Mouse (Mus musculus) CH12.LX (cell line): ENCODE results near the gene Map4k1. TPM values are rescaled to one million over a fixed set of nuclear protein-coding genes. Genes with fewer than 3 reads are reported as not detected.

Experiments used
- DNase-seq: peaks from one replicate; pipeline ENCODE4 v3.0.0-alpha.2; 2013; ENCODE audit errors: extremely low read depth
- H3K27ac ChIP-seq: 2 replicates; pipeline ENCODE4 v1.5.1; 2012; ENCODE audit warnings: low read depth, mild to moderate bottlenecking, control low read depth, moderate library complexity; ENCODE audit not compliant: insufficient read depth
- H3K27me3 ChIP-seq: replicated peaks from 2 replicates; pipeline ENCODE3; 2012; ENCODE audit warnings: inconsistent platforms
- H3K36me3 ChIP-seq, 2 experiments: replicated peaks in 1 of 2; 2 replicates each; pipeline versions ENCODE3 to v1.6.1; 2012; ENCODE audit warnings: inconsistent platforms in 1 of 2, low read length in 1 of 2, mild to moderate bottlenecking in 1 of 2, mixed read lengths in 1 of 2, moderate library complexity in 1 of 2; ENCODE audit not compliant: control insufficient read depth in 1 of 2, insufficient read depth in 1 of 2
- H3K4me1 ChIP-seq, 2 experiments: 2 replicates each; pipeline ENCODE4 v1.6.1; 2012; ENCODE audit warnings: inconsistent platforms in 1 of 2, moderate library complexity in 1 of 2; ENCODE audit not compliant: insufficient read depth in 2 of 2, control insufficient read depth in 1 of 2
- H3K4me2 ChIP-seq: 2 replicates; pipeline ENCODE4 v1.6.1; 2012; ENCODE audit warnings: low read depth, mild to moderate bottlenecking, control low read depth; ENCODE audit not compliant: poor library complexity, insufficient read depth, severe bottlenecking
- H3K4me3 ChIP-seq, 3 experiments: fragments of 150-350 bp in 1 of 3; sonication (generic) in 1 of 3; replicated peaks in 1 of 3; 2 replicates each; pipeline versions ENCODE3 to v1.5.1; 2011 to 2012; ENCODE audit warnings: low read depth in 2 of 3, low read length in 2 of 3, mild to moderate bottlenecking in 2 of 3, moderate library complexity in 2 of 3, control low read depth in 1 of 3, improper control_type of control experiment in 1 of 3, inconsistent platforms in 1 of 3, mixed read lengths in 1 of 3; ENCODE audit not compliant: poor library complexity in 1 of 3
- H3K79me2 ChIP-seq: replicated peaks from 2 replicates; pipeline ENCODE4 v1.6.1; 2012; ENCODE audit warnings: mild to moderate bottlenecking, moderate library complexity; ENCODE audit not compliant: control insufficient read depth, poor library complexity, insufficient read depth, severe bottlenecking; ENCODE audit errors: extremely low read depth
- H3K9ac ChIP-seq: 2 replicates; pipeline ENCODE4 v1.6.1; 2012; ENCODE audit warnings: low read depth, mild to moderate bottlenecking, control low read depth, moderate library complexity; ENCODE audit not compliant: insufficient read depth
- H3K9me3 ChIP-seq: replicated peaks from 2 replicates; pipeline ENCODE3; 2012; ENCODE audit warnings: low read length, inconsistent platforms, mixed read lengths
- CHD1 ChIP-seq: IDR thresholded peaks from 2 replicates; pipeline ENCODE4 v1.6.1; 2012; ENCODE audit warnings: low read depth, low read length, improper control_type of control experiment, inconsistent platforms
- ELF1 ChIP-seq: IDR thresholded peaks from 2 replicates; pipeline ENCODE4 v1.6.1; 2014; ENCODE audit warnings: low read depth, mild to moderate bottlenecking, inconsistent platforms, low read length, improper control_type of control experiment
- EP300 ChIP-seq: IDR thresholded peaks from 2 replicates; pipeline ENCODE4 v1.6.1; 2011; ENCODE audit warnings: low read length, improper control_type of control experiment
- HCFC1 ChIP-seq: IDR thresholded peaks from 2 replicates; pipeline ENCODE4 v1.6.1; 2012; ENCODE audit warnings: low read depth, mild to moderate bottlenecking, inconsistent platforms, low read length, improper control_type of control experiment
- IRF4 ChIP-seq: IDR thresholded peaks from 2 replicates; pipeline ENCODE4 v1.6.1; 2014; ENCODE audit warnings: low read depth, mild to moderate bottlenecking, inconsistent platforms, low read length, improper control_type of control experiment
- JUN ChIP-seq: IDR thresholded peaks from 2 replicates; pipeline ENCODE4 v1.6.1; 2011; ENCODE audit warnings: low read depth, mild to moderate bottlenecking, low read length, improper control_type of control experiment, moderate library complexity; ENCODE audit not compliant: insufficient read depth
- JUND ChIP-seq: conservative IDR thresholded peaks from 2 replicates; pipeline ENCODE4 v1.6.1; 2011; ENCODE audit warnings: low read depth, low read length, improper control_type of control experiment
- KAT2A ChIP-seq: IDR thresholded peaks from 2 replicates; pipeline ENCODE4 v1.6.1; 2012; ENCODE audit warnings: low read length, improper control_type of control experiment, inconsistent platforms; ENCODE audit not compliant: insufficient replicate concordance
- MAX ChIP-seq: IDR thresholded peaks from 2 replicates; pipeline ENCODE4 v1.6.1; 2011; ENCODE audit warnings: low read length, improper control_type of control experiment
- MAZ ChIP-seq: IDR thresholded peaks from 2 replicates; pipeline ENCODE4 v1.6.1; 2012; ENCODE audit warnings: low read depth, mild to moderate bottlenecking, inconsistent platforms, low read length, improper control_type of control experiment, moderate library complexity
- MEF2A ChIP-seq: IDR thresholded peaks from 2 replicates; pipeline ENCODE4 v1.6.1; 2014; ENCODE audit warnings: low read depth, mild to moderate bottlenecking, inconsistent platforms, low read length, improper control_type of control experiment, borderline replicate concordance
- MXI1 ChIP-seq: IDR thresholded peaks from 2 replicates; pipeline ENCODE4 v1.6.1; 2011; ENCODE audit warnings: mild to moderate bottlenecking, low read depth, low read length, improper control_type of control experiment
- NRF1 ChIP-seq: IDR thresholded peaks from 2 replicates; pipeline ENCODE4 v1.6.1; 2014; ENCODE audit warnings: low read depth, mild to moderate bottlenecking, inconsistent platforms, low read length, improper control_type of control experiment, moderate library complexity
- POLR2AphosphoS2 ChIP-seq: IDR thresholded peaks from 2 replicates; pipeline ENCODE4 v1.6.1; 2011; ENCODE audit warnings: low read depth, low read length, improper control_type of control experiment
- RAD21 ChIP-seq: IDR thresholded peaks from 2 replicates; pipeline ENCODE4 v1.6.1; 2011; ENCODE audit warnings: low read depth, mild to moderate bottlenecking, low read length, improper control_type of control experiment, moderate library complexity
- SMC3 ChIP-seq: IDR thresholded peaks from 2 replicates; pipeline ENCODE4 v1.6.1; 2011; ENCODE audit warnings: low read depth, low read length, improper control_type of control experiment
- USF2 ChIP-seq: conservative IDR thresholded peaks from 2 replicates; pipeline ENCODE4 v1.6.1; 2011; ENCODE audit warnings: low read depth, low read length, improper control_type of control experiment
- ZC3H11A ChIP-seq: IDR thresholded peaks from 2 replicates; pipeline ENCODE4 v1.6.1; 2012; ENCODE audit warnings: low read depth, mild to moderate bottlenecking, inconsistent platforms, low read length, improper control_type of control experiment
- ZNF384 ChIP-seq: IDR thresholded peaks from 2 replicates; pipeline ENCODE4 v1.6.1; 2012; ENCODE audit warnings: low read depth, low read length, improper control_type of control experiment, inconsistent platforms
- dilution Hi-C: fragments of 300-500 bp; cut with MboI; formaldehyde crosslinking; loops from 2 replicates; pipeline ENCODE4 v1.14.3; 2020; ENCODE audit warnings: low sequenced_read_pairs; ENCODE audit not compliant: extremely low pct_unique_long_range_greater_than_20kb, extremely low pct_ligation_motif_present
- in situ Hi-C: fragments of 300-500 bp; cut with MboI; formaldehyde crosslinking; loops from 3 replicates; pipeline ENCODE4 v1.14.3; 2019; ENCODE audit warnings: low sequenced_read_pairs, low pct_ligation_motif_present, low pct_unique_long_range_greater_than_20kb, mixed read lengths
- polyA plus RNA-seq: library from polyadenylated mRNA; unstranded; fragments of >175 nt; gene quantifications from 2 replicates; pipeline ENCODE4 v1.2.1, GENCODE M21; 2012; ENCODE audit warnings: low read depth; ENCODE audit not compliant: insufficient read length
- total RNA-seq, 2 experiments: library from RNA; depleted of rRNA; stranded (reverse); fragments of 300-350 nt in 1 of 2; fragments of >200 nt in 1 of 2; gene quantifications; 2 replicates each; pipeline ENCODE4 v1.2.3; 2012 to 2014

The Map4k1 gene
- total and polyA plus RNA-seq, 3 experiments: 114 to 395 (median 183) TPM

DNA sequence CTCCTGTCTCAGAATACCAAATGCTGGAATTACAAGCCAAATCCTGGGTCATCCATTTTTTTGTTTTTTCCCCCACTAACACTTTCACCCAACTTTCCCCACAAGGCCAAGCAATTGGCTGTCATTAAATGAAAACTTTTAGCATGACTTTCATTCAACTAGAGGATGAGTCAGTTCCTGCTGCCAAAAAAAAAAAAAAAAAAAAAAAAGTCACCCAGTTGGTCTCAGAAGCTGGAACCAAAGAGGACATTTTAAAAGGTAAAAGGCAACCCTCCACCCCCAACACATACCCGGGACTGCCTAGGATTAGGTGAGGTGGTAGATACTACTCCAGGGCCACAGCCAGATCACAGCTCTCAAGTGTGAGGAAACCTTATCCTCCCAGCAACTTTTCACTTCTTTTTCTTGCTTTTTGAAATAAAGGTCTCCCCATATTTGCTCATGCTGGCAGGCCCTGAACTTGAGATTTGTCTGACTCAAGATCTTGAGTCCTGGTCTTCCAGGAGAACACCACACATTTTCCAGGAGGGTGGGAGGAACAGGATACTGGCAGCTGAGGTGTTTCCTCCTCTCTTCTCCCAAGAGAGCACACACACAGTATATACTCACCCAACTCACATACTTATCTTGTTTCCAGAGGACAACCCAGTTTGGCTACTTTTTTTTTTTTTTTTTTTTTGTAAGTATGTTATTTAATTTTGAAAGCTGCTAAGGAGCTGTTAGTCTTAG, 23.7 kb upstream of the Map4k1 start:
- DNase-seq: no peak
- dilution Hi-C loops (no loop called here), in situ Hi-C loops (no loop called here)
- no peak overlapping the region for H3K4me3 ChIP-seq
- no peak overlapping the region for H3K27ac ChIP-seq
- peaks cover 65% of the 10 kb centered on the region for H3K79me2 ChIP-seq
- no peaks in the 10 kb centered on the region for H3K27me3 ChIP-seq
- no peak overlapping the region for H3K9ac ChIP-seq
- peaks cover 0 to 24% of the 10 kb centered on the region in 2 experiments for H3K36me3 ChIP-seq
- no peaks in the 10 kb centered on the region for H3K9me3 ChIP-seq
- TF ChIP-seq ZNF384: peak; percentile 79
- TF ChIP-seq HCFC1: no peak
- TF ChIP-seq ELF1: no peak
- no peak for TF ChIP-seq ZC3H11A
- no peak for TF ChIP-seq JUND
- TF ChIP-seq SMC3: no peak
- peaks cover 10 to 65% of the 10 kb centered on the region in 2 experiments for H3K4me1 ChIP-seq
- no peak overlapping the region for H3K4me2 ChIP-seq

DNA sequence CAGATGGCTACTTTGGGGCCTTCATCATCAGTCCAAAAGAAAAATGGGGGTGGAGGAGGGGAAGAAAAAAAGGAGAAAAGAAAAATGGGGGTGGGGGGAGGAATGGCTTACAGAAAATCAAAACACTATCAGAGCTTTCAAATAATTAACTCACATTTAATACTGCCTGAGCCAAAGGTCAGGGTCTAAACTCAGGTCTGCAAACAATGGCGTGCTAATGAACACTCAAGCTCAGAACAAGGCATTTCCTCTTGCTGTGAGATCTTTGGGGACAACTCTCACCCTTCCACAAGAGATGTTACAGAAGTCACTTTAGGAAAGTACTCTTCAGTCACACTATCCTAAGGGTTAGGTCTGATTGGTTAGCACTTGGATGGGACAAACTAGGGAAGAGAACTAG, 23.1 kb upstream of the Map4k1 start:
- Histone ChIP-seq H3K79me2 (peaks cover 61% of the 10 kb centered on the region), H3K27ac (no peak overlapping the region)

DNA sequence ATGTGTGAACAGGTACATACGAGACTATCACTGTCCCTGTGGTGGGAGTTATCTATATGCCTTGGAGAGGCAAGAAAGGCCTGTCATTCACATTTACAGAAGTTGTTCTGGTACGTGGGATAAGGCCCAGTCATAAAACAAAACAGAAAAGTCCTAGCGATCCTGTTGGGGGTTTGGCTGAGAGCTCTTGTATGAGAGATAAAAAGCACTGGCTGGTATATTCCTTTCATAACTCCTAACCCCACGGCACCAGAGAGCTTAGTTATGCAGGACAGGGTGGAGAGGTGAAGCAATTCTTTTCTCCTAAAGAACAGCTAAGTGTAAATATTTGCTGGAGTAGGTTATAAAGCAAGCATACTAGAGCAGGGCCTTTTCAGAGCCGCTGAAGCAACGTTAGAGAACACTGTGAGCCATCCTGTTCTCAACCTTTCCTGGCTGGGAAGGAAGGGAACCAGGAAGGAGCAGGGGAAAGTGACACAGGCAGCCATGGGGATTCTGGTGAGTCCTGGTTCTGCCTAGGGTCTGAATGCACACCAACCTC, 22.3 kb upstream of the Map4k1 start:
- in situ Hi-C loops (no loop called here), dilution Hi-C loops (no loop called here)
- no peak overlapping the region for H3K4me3 ChIP-seq
- H3K79me2 ChIP-seq: peaks cover 58% of the 10 kb centered on the region
- H3K27ac ChIP-seq: no peak overlapping the region
- H3K36me3 ChIP-seq: peaks cover 0 to 16% of the 10 kb centered on the region in 2 experiments
- peak overlapping the region; percentile 87 for H3K4me2 ChIP-seq
- H3K27me3 ChIP-seq: no peaks in the 10 kb centered on the region
- H3K9ac ChIP-seq: peak overlapping the region; percentile 31; the same call in 1 of the 2 replicates
- no peaks in the 10 kb centered on the region for H3K9me3 ChIP-seq
- TF ChIP-seq JUND (no peak), RAD21 (no peak), USF2 (no peak), EP300 (no peak), IRF4 (no peak), HCFC1 (no peak), MAZ (no peak), ZNF384 (no peak), MXI1 (no peak), NRF1 (no peak), POLR2AphosphoS2 (no peak), MEF2A (no peak), KAT2A (no peak), CHD1 (no peak), MAX (no peak)
- H3K4me1 ChIP-seq: peaks cover 10 to 57% of the 10 kb centered on the region in 2 experiments
- no peak for DNase-seq

More for the DNA sequence above, 23.1 kb upstream of the Map4k1 start:
- Histone ChIP-seq H3K4me1 (peaks cover 10 to 61% of the 10 kb centered on the region in 2 experiments), H3K9ac (no peak overlapping the region), H3K9me3 (no peaks in the 10 kb centered on the region), H3K27me3 (no peaks in the 10 kb centered on the region), H3K4me3 (no peak overlapping the region), H3K4me2 (no peak overlapping the region), H3K36me3 (peaks cover 0 to 20% of the 10 kb centered on the region in 2 experiments)
- TF ChIP-seq JUN (no peak), ELF1 (no peak)
- DNase-seq: no peak
- in situ Hi-C loops (no loop called here), dilution Hi-C loops (no loop called here)
